Mouse (Mus musculus) small intestine, adult 2 months (tissue): ENCODE data around the gene Phf12. TPM values are rescaled to one million over a fixed set of nuclear protein-coding genes. Genes with fewer than 3 reads are reported as not detected.

Experiments used
- H3K27ac ChIP-seq: fragments of 200-500 bp; 2 replicates; pipeline ENCODE4 v1.5.1; 2012; ENCODE audit warnings: low read depth, low read length, control low read depth, inconsistent platforms; ENCODE audit not compliant: insufficient read depth
- H3K27me3 ChIP-seq: fragments of 200-500 bp; 2 replicates; pipeline ENCODE4 v1.6.1; 2012; ENCODE audit warnings: mild to moderate bottlenecking, moderate library complexity, low read length, inconsistent platforms; ENCODE audit not compliant: control insufficient read depth, insufficient read depth
- H3K36me3 ChIP-seq: fragments of 200-500 bp; 2 replicates; pipeline ENCODE4 v1.6.1; 2012; ENCODE audit warnings: mild to moderate bottlenecking, low read length, control low read depth, inconsistent platforms; ENCODE audit not compliant: control insufficient read depth, insufficient read depth
- H3K4me1 ChIP-seq: fragments of 200-500 bp; 2 replicates; pipeline ENCODE4 v1.6.1; 2012; ENCODE audit warnings: low read length, inconsistent platforms, mixed read lengths; ENCODE audit not compliant: control insufficient read depth, insufficient read depth, insufficient read length
- H3K4me3 ChIP-seq: fragments of 200-500 bp; 2 replicates; pipeline ENCODE4 v1.5.1; 2012; ENCODE audit warnings: low read depth, mild to moderate bottlenecking, control low read depth, inconsistent platforms, low read length, moderate library complexity
- CTCF ChIP-seq: fragments of 200-500 bp; IDR thresholded peaks from 2 replicates; pipeline ENCODE4 v1.5.1; 2012; ENCODE audit warnings: low read depth, mild to moderate bottlenecking, control low read depth, inconsistent platforms, low read length, moderate library complexity, mixed read lengths; ENCODE audit not compliant: insufficient replicate concordance, insufficient read length; ENCODE audit errors: extremely low read depth
- POLR2A ChIP-seq: fragments of 200-500 bp; IDR thresholded peaks from 2 replicates; pipeline ENCODE4 v1.6.1; 2012; ENCODE audit warnings: low read depth, mild to moderate bottlenecking, control low read depth, inconsistent platforms, low read length, moderate library complexity
- WGBS: fragments of 180-500 bp; shearing (Covaris S2); methylation state at CpG from one replicate; pipeline ENCODE4 v1.1.7; 2018; 5-methylcytosine and 5-hydroxymethylcytosine counted together
- polyA plus RNA-seq: library from polyadenylated mRNA; depleted of rRNA; stranded (reverse); fragments of >200 nt; gene quantifications from 2 replicates; pipeline ENCODE4 v1.2.3, GENCODE M21; 2012

Phf12 gene
- polyA plus RNA-seq, 1 experiment: 33.0 TPM

- no peaks in the 10 kb centered on the region for H3K4me1 ChIP-seq
- H3K27ac ChIP-seq: peak overlapping the region; percentile 91
- under 1% methylated on average over 52 of the region's 63 CpGs for whole genome bisulfite sequencing
- H3K27me3 ChIP-seq: no peaks in the 10 kb centered on the region
- H3K4me3 ChIP-seq: peak overlapping the region; percentile 98
- no peak for TF ChIP-seq CTCF
- TF ChIP-seq POLR2A: peak; percentile 52
- H3K36me3 ChIP-seq: peaks cover 7% of the 10 kb centered on the region
Measured at GRCm38 (mm10) chr11:77983937-77984835, 1.6 kb downstream of the Phf12 start.

- peak overlapping the region; percentile 98 for H3K4me3 ChIP-seq
- H3K27me3 ChIP-seq: no peaks in the 10 kb centered on the region
- under 1% methylated on average over 13 of the region's 13 CpGs for WGBS
- TF ChIP-seq CTCF: no peak
- peaks cover 7% of the 10 kb centered on the region for H3K36me3 ChIP-seq
- peak overlapping the region; percentile 91 for H3K27ac ChIP-seq
- H3K4me1 ChIP-seq: no peaks in the 10 kb centered on the region
Measured at GRCm38 (mm10) chr11:77984836-77985231, 2.3 kb downstream of the Phf12 start.

GRCm38 (mm10) chr11:77985541-77986065 lies 3.0 kb downstream of the Phf12 start:
- H3K4me3 ChIP-seq: no peak overlapping the region

GRCm38 (mm10) chr11:77989071-77989690 lies 6.6 kb downstream of the Phf12 start:
- Histone ChIP-seq H3K36me3 (peaks cover 14% of the 10 kb centered on the region), H3K4me3 (no peak overlapping the region), H3K4me1 (no peaks in the 10 kb centered on the region), H3K27ac (no peak overlapping the region), H3K27me3 (no peaks in the 10 kb centered on the region)
- 87% methylated on average over 13 of the region's 13 CpGs for WGBS
- TF ChIP-seq CTCF: no peak
- TF ChIP-seq POLR2A: no peak

More at GRCm38 (mm10) chr11:77985541-77986065, 3.0 kb downstream of the Phf12 start:
- WGBS: 77% methylated on average over 3 of the region's 3 CpGs
- peak overlapping the region; percentile 91; the same call in 1 of the 2 replicates for H3K27ac ChIP-seq
- H3K4me1 ChIP-seq: no peaks in the 10 kb centered on the region
- no peaks in the 10 kb centered on the region for H3K27me3 ChIP-seq
- peaks cover 9% of the 10 kb centered on the region for H3K36me3 ChIP-seq
- TF ChIP-seq CTCF (no peak), POLR2A (no peak)

GRCm38 (mm10) chr11:77995556-77995955 lies 13.0 kb downstream of the Phf12 start:
- Histone ChIP-seq H3K36me3 (peaks cover 11% of the 10 kb centered on the region), H3K27me3 (no peaks in the 10 kb centered on the region), H3K4me1 (no peaks in the 10 kb centered on the region), H3K4me3 (no peak overlapping the region), H3K27ac (no peak overlapping the region)
- TF ChIP-seq POLR2A: no peak
- no peak for TF ChIP-seq CTCF
- 8% methylated on average over 1 of the region's 1 CpGs for WGBS

- Histone ChIP-seq H3K36me3 (peaks cover 46% of the 10 kb centered on the region), H3K27ac (no peak overlapping the region), H3K4me3 (no peak overlapping the region), H3K4me1 (no peaks in the 10 kb centered on the region), H3K27me3 (no peaks in the 10 kb centered on the region)
- WGBS: 92% methylated on average over 5 of the region's 5 CpGs
- no peak for TF ChIP-seq CTCF
- no peak for TF ChIP-seq POLR2A
Measured at GRCm38 (mm10) chr11:78006446-78006845, 23.9 kb downstream of the Phf12 start.

- WGBS: 14% methylated on average over 4 of the region's 4 CpGs
- Histone ChIP-seq H3K4me3 (no peak overlapping the region), H3K27ac (no peak overlapping the region), H3K4me1 (no peaks in the 10 kb centered on the region), H3K27me3 (no peaks in the 10 kb centered on the region), H3K36me3 (peaks cover 75% of the 10 kb centered on the region)
- TF ChIP-seq CTCF: no peak
- TF ChIP-seq POLR2A: no peak
Measured at GRCm38 (mm10) chr11:78019676-78020075, 37.1 kb downstream of the Phf12 start.
